ENCODE assay signal across 8 mouse cellular contexts in the genomic region with DNA sequence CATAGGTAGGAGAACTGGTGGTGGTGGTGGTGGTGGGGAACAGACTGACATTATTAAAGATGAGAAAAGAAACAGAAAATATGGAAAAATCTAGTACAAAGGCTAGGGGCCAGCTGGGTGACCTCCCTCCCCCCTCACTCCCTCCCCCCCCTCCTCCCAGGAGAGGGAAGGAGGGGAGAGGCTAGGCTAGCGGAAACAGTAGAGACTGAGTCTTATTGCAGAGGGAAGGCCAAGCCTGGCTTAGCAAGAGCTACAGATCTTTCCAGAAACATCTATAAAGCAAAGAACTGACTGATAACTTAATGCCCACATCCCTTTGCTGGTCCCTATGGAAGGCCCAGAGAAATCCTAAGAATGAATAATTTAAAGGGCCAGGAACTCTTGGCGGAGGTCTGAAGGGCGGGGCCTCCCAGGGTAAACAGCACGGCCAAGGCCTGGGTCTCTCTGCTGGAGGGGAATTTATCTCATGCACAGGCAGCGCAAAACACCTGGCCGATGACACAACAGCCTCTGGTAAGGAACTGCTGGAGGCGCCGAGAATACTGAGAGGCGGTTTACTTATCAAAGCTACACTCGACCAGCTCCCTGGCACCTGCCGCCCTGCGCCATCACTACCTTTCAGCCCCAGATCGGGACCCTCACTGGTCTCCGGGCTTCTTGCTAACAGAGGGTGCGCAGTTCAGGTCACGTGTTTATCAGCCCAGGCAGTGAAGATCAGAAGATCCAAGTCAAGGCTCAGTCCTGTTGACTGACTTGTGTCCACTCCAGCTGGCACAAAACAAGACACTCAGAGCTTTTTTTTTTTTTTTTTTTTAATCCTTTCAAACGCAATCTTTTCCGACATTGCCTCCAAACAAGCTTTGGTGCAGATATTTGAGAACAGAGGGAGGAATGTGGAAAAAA. TPM values are rescaled to one million over a fixed set of nuclear protein-coding genes. Genes with fewer than 3 reads are reported as not detected.
DNase-seq lines count a peak whose midpoint lies in the region; ATAC-seq and TF ChIP-seq lines count a peak whose summit lies in the region.
"Had no signal": no experiment of that assay in that cellular context is flagged by ENCODE, and none has a peak within 500 bp of the region (broad histone marks: within the 10 kb centered on the region; RNA-seq: fewer than 3 reads in every experiment).

No protein-coding gene starts in this region.

- H3K9me3 ChIP-seq in lung, embryonic 14.5 days (ENCODE audit: low read depth, low read length), result no peaks in the 10 kb centered on the region
- H3K9me3 ChIP-seq in embryonic facial prominence, embryonic 15.5 days (replicated peaks), result no peaks in the 10 kb centered on the region
- H3K9me3 ChIP-seq in limb, embryonic 11.5 days (ENCODE audit: control insufficient read depth, low read length), result no peaks in the 10 kb centered on the region

- ATAC-seq in lung, embryonic 14.5 days (ENCODE audit: insufficient read depth), result no peak
- ATAC-seq in embryonic facial prominence, embryonic 15.5 days (ENCODE audit: insufficient number of reproducible peaks, low FRiP score, low TSS enrichment, low read depth), result no peak
- ATAC-seq in limb, embryonic 11.5 days (ENCODE audit: insufficient number of reproducible peaks, low FRiP score, low TSS enrichment, low read depth), result no peak

- H3K27ac ChIP-seq in lung, embryonic 14.5 days (ENCODE audit: low read depth), result no peak overlapping the region
- H3K27ac ChIP-seq in embryonic facial prominence, embryonic 15.5 days (replicated peaks), result no peak overlapping the region
- H3K27ac ChIP-seq in limb, embryonic 11.5 days (replicated peaks; ENCODE audit: low read depth, low read length), result 0 out of 2 replicates have a peak overlapping the region, but pooled peaks have one; percentile 56

- H3K4me1 ChIP-seq in lung, embryonic 14.5 days (ENCODE audit: insufficient read depth), result peaks cover 5% of the 10 kb centered on the region; the same call in 1 of the 2 replicates
- peaks cover 27% of the 10 kb centered on the region for H3K4me1 ChIP-seq in embryonic facial prominence, embryonic 15.5 days
- H3K4me1 ChIP-seq in limb, embryonic 11.5 days (ENCODE audit: control insufficient read depth, insufficient read depth, low read length), result peaks cover 38% of the 10 kb centered on the region

- TF ChIP-seq CTCF in lung, embryonic 14.5 days (IDR thresholded peaks at IDR 0.05; ENCODE audit: low read depth), result no peak

- H3K9ac ChIP-seq in lung, embryonic 14.5 days, result no peak overlapping the region
- H3K9ac ChIP-seq in embryonic facial prominence, embryonic 15.5 days, result no peak overlapping the region
- no peak overlapping the region for H3K9ac ChIP-seq in limb, embryonic 11.5 days (ENCODE audit: low read length)

- DNase-seq in lung, embryonic 14.5 days, result peak; percentile 36
- DNase-seq in lung, adult 18-20 months, result no peak
- peak; percentile 40 for DNase-seq in limb, embryonic 11.5 days (ENCODE audit: low spot score)
- peak; percentile 54 for DNase-seq in skeletal muscle tissue, adult 2 months (ENCODE audit: low read depth, low spot score)
- DNase-seq in layer of hippocampus, postnatal 25 days (ENCODE audit: extremely low spot score in 1 of 2, low spot score in 1 of 2), result no peak
- no peak for DNase-seq in natural killer cell, adult 2 months (ENCODE audit: low spot score in 2 of 2)

- peak overlapping the region; percentile 42 for H3K4me2 ChIP-seq in lung, embryonic 14.5 days
- 0 out of 2 replicates have a peak overlapping the region, but pooled peaks have one; percentile 1 for H3K4me2 ChIP-seq in embryonic facial prominence, embryonic 15.5 days (replicated peaks)
- no peak overlapping the region for H3K4me2 ChIP-seq in limb, embryonic 11.5 days (ENCODE audit: low read depth, severe bottlenecking)

- 10% methylated on average over 18 of the region's 18 CpGs for WGBS in lung, embryonic 14.5 days
- 14% methylated on average over 18 of the region's 18 CpGs for WGBS in embryonic facial prominence, embryonic 15.5 days
- WGBS in limb, embryonic 11.5 days, result 12% methylated on average over 18 of the region's 18 CpGs

- H3K4me3 ChIP-seq in lung, embryonic 14.5 days (ENCODE audit: low read depth, low read length), result no peak overlapping the region
- H3K4me3 ChIP-seq in embryonic facial prominence, embryonic 15.5 days (replicated peaks), result no peak overlapping the region
- no peak overlapping the region for H3K4me3 ChIP-seq in limb, embryonic 11.5 days (ENCODE audit: low read depth, low read length)
- H3K4me3 ChIP-seq: myocyte had no signal

- peaks cover 12% of the 10 kb centered on the region for H3K27me3 ChIP-seq in lung, embryonic 14.5 days (ENCODE audit: insufficient read depth, low read length)
- H3K27me3 ChIP-seq in embryonic facial prominence, embryonic 15.5 days, result peaks cover 17% of the 10 kb centered on the region
- H3K27me3 ChIP-seq in limb, embryonic 11.5 days (ENCODE audit: control insufficient read depth, insufficient read depth, low read length), result peaks cover 6% of the 10 kb centered on the region

- peaks cover 23% of the 10 kb centered on the region for H3K36me3 ChIP-seq in lung, embryonic 14.5 days (ENCODE audit: insufficient read depth)
- peaks cover 12% of the 10 kb centered on the region for H3K36me3 ChIP-seq in embryonic facial prominence, embryonic 15.5 days
- peaks cover 3% of the 10 kb centered on the region for H3K36me3 ChIP-seq in limb, embryonic 11.5 days (ENCODE audit: control insufficient read depth, insufficient read depth, low read length)

RNA-seq across cellular contexts. Expression of gene Irs3, which starts 4.4 kb away (rescaled TPM):
- polyA plus RNA-seq in lung, embryonic 14.5 days (2014; fragmentation: Nextera tagmentation; extraction: Ambion mirVana), result 0.08 TPM in 1 of 2 replicates, not detected in the other
- 0.16 and 0.28 TPM in 2 replicates for polyA plus RNA-seq in embryonic facial prominence, embryonic 15.5 days (2015; fragmentation: Nextera tagmentation; extraction: Ambion mirVana)
- 0.31 and 0.47 TPM in 2 replicates for polyA plus RNA-seq in limb, embryonic 11.5 days (2014; fragmentation: Nextera tagmentation; extraction: Ambion mirVana)
- total RNA-seq in layer of hippocampus, postnatal 25 days (2021), result not detected

RNA-seq across cellular contexts. Expression of gene Sap25, which starts 8.8 kb away (rescaled TPM):
- polyA plus RNA-seq in lung, embryonic 14.5 days (2014; fragmentation: Nextera tagmentation; extraction: Ambion mirVana), result 6.4 and 8.1 TPM in 2 replicates
- 10.1 and 10.2 TPM in 2 replicates for polyA plus RNA-seq in embryonic facial prominence, embryonic 15.5 days (2015; fragmentation: Nextera tagmentation; extraction: Ambion mirVana)
- polyA plus RNA-seq in limb, embryonic 11.5 days (2014; fragmentation: Nextera tagmentation; extraction: Ambion mirVana), result 8.2 and 9.2 TPM in 2 replicates
- total RNA-seq in layer of hippocampus, postnatal 25 days (2021), result 10 to 100 TPM in 1 of 2 experiments, 1 to 10 TPM in 1; 3.1 to 13.9 TPM

RNA-seq across cellular contexts. Expression of gene Gm20605, which starts 20.9 kb away (rescaled TPM):
- polyA plus RNA-seq in lung, embryonic 14.5 days (2014; fragmentation: Nextera tagmentation; extraction: Ambion mirVana), result 9.2 and 11.7 TPM in 2 replicates
- 12.7 and 13.1 TPM in 2 replicates for polyA plus RNA-seq in embryonic facial prominence, embryonic 15.5 days (2015; fragmentation: Nextera tagmentation; extraction: Ambion mirVana)
- 6.5 and 11.5 TPM in 2 replicates for polyA plus RNA-seq in limb, embryonic 11.5 days (2014; fragmentation: Nextera tagmentation; extraction: Ambion mirVana)
- total RNA-seq in layer of hippocampus, postnatal 25 days (2021), result 10 to 100 TPM; 12.7 to 15.8 TPM

RNA-seq across cellular contexts. Expression of gene Lrch4, which starts 21.0 kb away (rescaled TPM):
- 32.1 and 40.5 TPM in 2 replicates for polyA plus RNA-seq in lung, embryonic 14.5 days (2014; fragmentation: Nextera tagmentation; extraction: Ambion mirVana)
- 37.2 and 48.9 TPM in 2 replicates for polyA plus RNA-seq in embryonic facial prominence, embryonic 15.5 days (2015; fragmentation: Nextera tagmentation; extraction: Ambion mirVana)
- polyA plus RNA-seq in limb, embryonic 11.5 days (2014; fragmentation: Nextera tagmentation; extraction: Ambion mirVana), result 31.1 and 35.3 TPM in 2 replicates
- 10 to 100 TPM; 19.3 to 23.5 TPM for total RNA-seq in layer of hippocampus, postnatal 25 days (2021)

RNA-seq across cellular contexts. Expression of gene Fbxo24, which starts 21.1 kb away (rescaled TPM):
- 0.19 TPM in 1 of 2 replicates, not detected in the other for polyA plus RNA-seq in lung, embryonic 14.5 days (2014; fragmentation: Nextera tagmentation; extraction: Ambion mirVana)
- 0.25 and 0.26 TPM in 2 replicates for polyA plus RNA-seq in embryonic facial prominence, embryonic 15.5 days (2015; fragmentation: Nextera tagmentation; extraction: Ambion mirVana)
- polyA plus RNA-seq in limb, embryonic 11.5 days (2014; fragmentation: Nextera tagmentation; extraction: Ambion mirVana), result 0.11 and 0.24 TPM in 2 replicates
- under 1 TPM; 0.27 to 0.31 TPM for total RNA-seq in layer of hippocampus, postnatal 25 days (2021)

Comparison
In these comparisons a context has a peak if more than half of its experiments do, and no peak if none do; other contexts are left out.
1. DNase-seq: peak in lung, embryonic 14.5 days (single experiment), limb, embryonic 11.5 days (single experiment) and skeletal muscle tissue, adult 2 months (single experiment); none in lung, adult 18-20 months (0 of 2), layer of hippocampus, postnatal 25 days (0 of 2) and natural killer cell, adult 2 months (0 of 2).